Mouse (Mus musculus) spleen, adult 2 months (tissue): ENCODE data around the gene Rnf114. TPM values are rescaled to one million over a fixed set of nuclear protein-coding genes. Genes with fewer than 3 reads are reported as not detected.

Experiments
- DNase-seq, 2 experiments: peaks; one replicate each; pipeline versions ENCODE4 v3.0.0 to v3.0.0-alpha.2; 2012 to 2021; ENCODE audit warnings: low spot score in 2 of 2, low read depth in 1 of 2
- H3K27ac ChIP-seq: fragments of 200-500 bp; 2 replicates; pipeline ENCODE4 v1.5.1; 2012; ENCODE audit warnings: low read length, inconsistent platforms; ENCODE audit not compliant: insufficient read depth
- H3K27me3 ChIP-seq: fragments of 200-500 bp; 2 replicates; pipeline ENCODE4 v1.6.1; 2012; ENCODE audit warnings: mild to moderate bottlenecking, moderate library complexity, low read length, inconsistent platforms; ENCODE audit not compliant: control insufficient read depth, insufficient read depth
- H3K36me3 ChIP-seq: fragments of 200-500 bp; 2 replicates; pipeline ENCODE4 v1.6.1; 2012; ENCODE audit warnings: mild to moderate bottlenecking, low read length, inconsistent platforms; ENCODE audit not compliant: control insufficient read depth, insufficient read depth
- H3K4me1 ChIP-seq: fragments of 200-500 bp; 2 replicates; pipeline ENCODE4 v1.6.1; 2011; ENCODE audit warnings: inconsistent platforms; ENCODE audit not compliant: control insufficient read depth, insufficient read depth, insufficient read length
- H3K4me3 ChIP-seq: fragments of 200-500 bp; 2 replicates; pipeline ENCODE4 v1.5.1; 2011; ENCODE audit warnings: mild to moderate bottlenecking, inconsistent platforms; ENCODE audit not compliant: insufficient read depth, insufficient read length; ENCODE audit errors: extremely low read depth
- CTCF ChIP-seq: fragments of 200-500 bp; IDR thresholded peaks from 2 replicates; pipeline ENCODE4 v1.5.1; 2011; ENCODE audit warnings: mild to moderate bottlenecking, inconsistent platforms; ENCODE audit not compliant: insufficient read depth, insufficient read length, insufficient replicate concordance; ENCODE audit errors: extremely low read depth
- POLR2A ChIP-seq: fragments of 200-500 bp; IDR thresholded peaks from 2 replicates; pipeline ENCODE4 v1.6.1; 2011; ENCODE audit warnings: low read depth, low read length, inconsistent platforms
- WGBS: fragments of 180-500 bp; shearing (Covaris S2); methylation state at CpG from one replicate; pipeline ENCODE4 v1.1.7; 2018; 5-methylcytosine and 5-hydroxymethylcytosine counted together
- polyA plus RNA-seq: library from polyadenylated mRNA; depleted of rRNA; stranded (reverse); fragments of >200 nt; gene quantifications from 2 replicates; pipeline ENCODE4 v1.2.3, GENCODE M21; 2012

Gene Rnf114
- polyA plus RNA-seq, 1 experiment = 88.0 TPM

DNA sequence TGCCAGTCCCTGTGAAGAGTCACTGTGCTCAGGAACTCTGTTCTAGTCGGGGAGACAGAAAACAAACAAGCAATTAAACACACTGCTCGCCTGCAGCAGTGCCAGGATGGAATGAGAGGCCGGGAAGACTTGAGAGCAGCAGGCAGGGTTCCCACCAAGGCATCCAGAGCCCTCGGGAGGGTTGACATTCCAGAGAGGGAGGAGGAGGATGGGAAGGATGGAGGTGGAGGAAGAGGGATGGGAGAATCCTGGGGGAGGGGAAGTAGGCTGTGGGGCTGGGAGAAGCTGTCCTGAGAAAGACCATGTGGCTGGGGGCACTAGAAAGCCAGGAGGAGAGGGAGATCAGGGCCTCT lies 51.5 kb downstream of the Rnf114 start:
- H3K4me1 ChIP-seq = no peaks in the 10 kb centered on the region; the same call in 1 of the 2 replicates
- WGBS = 78% methylated on average over 4 of the region's 4 CpGs
- H3K27me3 ChIP-seq = no peaks in the 10 kb centered on the region
- peak overlapping the region; percentile 68 for H3K27ac ChIP-seq
- no peaks in the 10 kb centered on the region for H3K36me3 ChIP-seq
- no peak for DNase-seq
- TF ChIP-seq CTCF = no peak
- no peak for TF ChIP-seq POLR2A
- no peak overlapping the region for H3K4me3 ChIP-seq

DNA sequence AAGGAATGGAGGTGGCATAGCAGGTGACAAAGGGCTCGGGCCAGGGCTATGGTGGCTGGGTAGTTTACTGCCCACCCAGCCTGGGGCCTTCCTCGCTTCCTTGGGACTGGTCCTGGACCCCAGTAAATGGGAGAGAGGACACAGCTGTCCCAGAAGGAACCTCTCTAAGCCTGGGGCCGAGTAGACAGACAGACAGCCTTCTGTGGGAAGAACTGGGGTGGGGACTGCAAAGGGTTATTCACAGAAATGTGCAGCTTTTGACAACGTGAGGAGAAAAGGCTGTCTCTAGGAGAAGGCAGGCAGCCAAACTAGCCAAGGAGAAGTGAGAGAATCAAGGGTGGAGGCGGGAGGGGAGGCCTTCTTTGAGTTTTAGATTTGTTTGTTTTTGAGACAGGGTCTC lies 52.0 kb downstream of the Rnf114 start:
- Histone ChIP-seq H3K27ac (no peak overlapping the region), H3K36me3 (no peaks in the 10 kb centered on the region), H3K4me1 (no peaks in the 10 kb centered on the region; the same call in 1 of the 2 replicates), H3K27me3 (no peaks in the 10 kb centered on the region), H3K4me3 (no peak overlapping the region)
- TF ChIP-seq CTCF (no peak), POLR2A (no peak)
- DNase-seq = no peak
- WGBS = 72% methylated on average over 5 of the region's 5 CpGs

DNA sequence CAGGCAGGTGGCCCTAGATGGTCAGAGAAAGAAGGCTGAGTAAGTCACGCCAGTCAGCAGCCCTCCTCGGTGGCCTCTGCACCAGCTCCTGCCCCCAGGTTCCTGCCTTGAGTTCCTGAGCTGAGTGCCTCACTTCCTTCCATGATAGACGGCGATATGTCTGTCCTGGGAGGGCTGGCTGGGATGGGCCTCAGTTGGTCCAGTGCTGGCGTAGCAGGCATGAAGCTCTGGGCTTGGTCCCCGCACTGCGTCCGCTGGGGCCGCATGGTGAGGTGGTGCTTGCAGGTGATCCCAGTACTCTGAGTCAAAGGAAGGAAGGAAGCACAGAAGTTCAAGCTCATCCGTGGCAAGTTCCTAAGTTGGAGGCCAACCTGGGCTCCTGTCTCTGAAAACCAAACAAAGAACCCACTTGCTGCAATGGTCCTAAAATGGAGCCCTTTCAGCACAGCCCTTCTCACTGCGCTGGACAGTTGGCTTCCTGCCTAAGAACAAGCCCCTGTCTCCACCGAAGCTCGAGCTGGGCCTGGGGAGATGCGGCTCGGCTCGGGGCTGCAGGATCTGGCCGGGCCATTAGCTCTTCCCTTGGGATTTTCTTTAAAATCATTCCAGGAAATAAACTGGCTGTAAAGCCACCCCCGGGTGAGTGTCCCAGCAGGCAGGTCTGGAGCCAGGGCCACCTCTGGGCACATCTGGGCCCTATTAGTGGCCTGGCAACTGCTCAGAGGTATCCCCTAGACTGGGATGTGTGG lies 54.2 kb downstream of the Rnf114 start:
- WGBS = 85% methylated on average over 18 of the region's 18 CpGs
- Histone ChIP-seq H3K4me1 (peaks cover 7% of the 10 kb centered on the region; the same call in 1 of the 2 replicates), H3K27me3 (no peaks in the 10 kb centered on the region), H3K4me3 (no peak overlapping the region), H3K36me3 (no peaks in the 10 kb centered on the region), H3K27ac (no peak overlapping the region)
- no peak for DNase-seq
- TF ChIP-seq POLR2A (no peak), CTCF (no peak)

DNA sequence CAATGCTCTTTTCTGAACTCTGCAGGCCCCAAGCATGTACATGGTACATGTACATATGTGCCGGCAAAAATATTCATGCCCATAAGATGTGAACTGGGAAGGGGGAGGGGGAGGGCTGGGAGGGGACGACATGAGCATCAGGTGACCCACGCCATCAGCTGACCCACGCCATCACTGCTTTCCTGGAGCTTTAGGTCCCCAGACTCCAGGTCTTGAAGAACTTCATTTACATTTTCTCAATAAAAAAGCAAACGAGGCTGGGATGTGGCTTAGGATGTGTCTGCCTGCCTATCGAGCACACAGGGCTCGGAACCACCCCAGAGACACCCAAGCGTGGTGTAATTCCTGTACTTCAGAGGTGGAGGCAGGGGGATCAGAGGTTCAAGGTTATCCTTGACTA lies 55.0 kb downstream of the Rnf114 start:
- Histone ChIP-seq H3K27me3 (no peaks in the 10 kb centered on the region), H3K36me3 (no peaks in the 10 kb centered on the region), H3K27ac (no peak overlapping the region), H3K4me3 (no peak overlapping the region), H3K4me1 (peaks cover 7% of the 10 kb centered on the region; the same call in 1 of the 2 replicates)
- TF ChIP-seq CTCF = no peak
- TF ChIP-seq POLR2A = no peak
- 92% methylated on average over 8 of the region's 8 CpGs for WGBS
- DNase-seq = no peak

DNA sequence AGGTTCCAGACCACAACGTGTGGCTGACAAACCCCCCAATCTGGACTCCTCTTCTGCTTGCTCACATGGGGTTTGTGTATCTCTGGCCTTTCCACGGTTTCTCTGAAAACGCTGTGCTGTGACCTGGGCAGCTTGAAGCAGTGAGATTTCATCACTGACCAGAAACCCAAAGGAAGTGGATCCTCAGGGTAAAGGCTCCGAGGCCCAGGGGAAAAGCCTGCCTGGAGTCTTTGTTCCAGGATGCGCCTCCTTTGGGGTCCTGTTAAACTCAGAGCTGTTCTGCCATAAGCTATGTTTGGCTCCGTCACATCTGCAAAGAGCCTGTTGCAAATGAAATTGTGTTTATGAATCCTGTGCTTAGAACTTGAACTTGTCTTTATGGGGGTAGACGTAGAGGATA lies 56.5 kb downstream of the Rnf114 start:
- 79% methylated on average over 7 of the region's 7 CpGs for WGBS
- DNase-seq = no peak

DNA sequence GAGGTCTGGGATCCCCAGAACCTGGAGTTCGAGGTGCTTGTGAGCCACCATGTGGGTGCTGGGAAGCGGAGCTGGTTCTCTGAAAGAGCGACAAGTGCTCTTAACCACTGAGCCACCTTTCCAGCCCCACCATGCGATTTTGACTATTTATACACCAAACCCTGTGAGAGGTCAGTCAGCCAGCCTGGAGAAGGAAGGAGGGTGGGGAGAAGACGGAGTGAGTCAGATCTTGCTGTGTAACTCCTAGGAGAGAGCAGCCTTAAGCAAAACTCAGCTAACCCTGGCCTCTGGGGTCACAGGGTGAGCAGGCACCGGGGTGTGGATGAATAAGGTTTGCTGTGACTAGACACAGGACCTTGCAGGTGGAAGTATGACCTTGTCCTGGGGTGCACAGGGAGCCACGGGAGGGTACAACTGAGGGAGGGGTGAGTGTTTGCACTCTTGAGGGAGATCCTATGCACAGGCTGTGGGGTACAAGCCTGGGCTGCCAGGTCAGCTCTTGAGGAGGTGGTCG lies 58.0 kb downstream of the Rnf114 start:
- no peaks in the 10 kb centered on the region for H3K36me3 ChIP-seq
- TF ChIP-seq POLR2A (no peak), CTCF (no peak)
- peaks cover 7% of the 10 kb centered on the region; the same call in 1 of the 2 replicates for H3K4me1 ChIP-seq
- H3K27ac ChIP-seq = no peak overlapping the region
- no peak overlapping the region for H3K4me3 ChIP-seq
- WGBS = 86% methylated on average over 8 of the region's 8 CpGs
- DNase-seq = no peak
- no peaks in the 10 kb centered on the region for H3K27me3 ChIP-seq

More for the DNA sequence above, 56.5 kb downstream of the Rnf114 start:
- no peak overlapping the region for H3K4me3 ChIP-seq
- H3K4me1 ChIP-seq = peaks cover 7% of the 10 kb centered on the region; the same call in 1 of the 2 replicates
- no peaks in the 10 kb centered on the region for H3K36me3 ChIP-seq
- no peak for TF ChIP-seq POLR2A
- TF ChIP-seq CTCF = no peak
- no peak overlapping the region for H3K27ac ChIP-seq
- no peaks in the 10 kb centered on the region for H3K27me3 ChIP-seq
